Mouse (Mus musculus): Measurements from ENCODE around the gene Clmp.

GRCm38 (mm10) chr9:40687553-40687952, 1.8 kb downstream of the Clmp start:
- TF ChIP-seq POLR2A (IDR thresholded peaks at IDR 0.05; ENCODE audit: borderline replicate concordance, low read depth, low read length) = no peak
- TF ChIP-seq CTCF (IDR thresholded peaks at IDR 0.05; ENCODE audit: low read depth, low read length) = no peak

Data from bone marrow macrophage, adult 2 months (primary cell).